ENCODE assay signal across 16 mouse cellular contexts in the genomic region with DNA sequence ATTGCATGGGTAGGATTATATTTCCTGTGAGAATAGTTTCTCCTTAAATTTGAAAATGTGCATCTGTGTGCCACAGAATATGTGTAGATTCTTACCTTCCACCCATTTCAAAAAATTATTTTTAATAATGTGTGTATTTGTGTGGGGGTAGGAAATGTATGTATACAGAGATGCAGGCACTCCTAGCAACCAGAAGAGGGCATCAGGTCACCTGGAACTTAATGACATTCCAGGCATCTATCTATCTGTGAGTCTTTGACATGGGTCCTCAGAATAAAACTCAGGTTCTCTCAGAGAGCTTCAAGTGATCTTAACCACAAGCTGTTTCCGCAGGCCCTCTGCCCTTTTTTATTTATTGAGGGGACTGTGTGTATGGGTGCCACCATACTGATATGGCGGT. TPM values are rescaled to one million over a fixed set of nuclear protein-coding genes. Genes with fewer than 3 reads are reported as not detected.
DNase-seq lines count a peak whose midpoint lies in the region; ATAC-seq and TF ChIP-seq lines count a peak whose summit lies in the region.
"Had no signal": no experiment of that assay in that cellular context is flagged by ENCODE, and none has a peak within 500 bp of the region (broad histone marks: within the 10 kb centered on the region; RNA-seq: fewer than 3 reads in every experiment).

No protein-coding gene starts in this region.

- ATAC-seq in heart, postnatal 0 days (ENCODE audit: insufficient read depth, low read depth), result no peak
- ATAC-seq in heart, embryonic 11.5 days (replicated peaks; ENCODE audit: insufficient number of reproducible peaks, low FRiP score, low TSS enrichment), result no peak
- peak; percentile 45; the same call in 1 of the 2 replicates for ATAC-seq in G1E (ENCODE audit: extremely low read depth, insufficient number of reproducible peaks, low FRiP score, poor library complexity, severe bottlenecking)
- no peak for ATAC-seq in liver, embryonic 14.5 days (ENCODE audit: insufficient read depth)
- no peak for ATAC-seq in forebrain, embryonic 13.5 days
- ATAC-seq: intestine, embryonic 15.5 days had no signal

- DNase-seq in heart, postnatal 0 days (ENCODE audit: low spot score), result peak; percentile 16
- DNase-seq in 3T3-L1 (ENCODE audit: low read depth, low spot score) (peak; percentile 53), G1E (ENCODE audit: low spot score) (peak; percentile 6), MN1 (ENCODE audit: low spot score) (no peak)
- DNase-seq in liver, embryonic 14.5 days (ENCODE audit: low read depth in 3 of 3, low spot score in 3 of 3), result no peak
- no peak for DNase-seq in cerebellum, adult 18-20 months
- DNase-seq: adrenal gland, postnatal 36 days; cerebellum, adult 9-11 months; left cerebral cortex, postnatal 4 days; lung, postnatal 10 days; right cerebral cortex, postnatal 25 days; thymus, postnatal 36 days had no signal

- WGBS in heart, postnatal 0 days, result 84% methylated on average over 2 of the region's 2 CpGs
- WGBS in heart, embryonic 11.5 days (ENCODE audit: insufficient replicate concordance), result 79% methylated on average over 2 of the region's 2 CpGs
- WGBS in liver, embryonic 14.5 days (ENCODE audit: insufficient replicate concordance), result 62% methylated on average over 2 of the region's 2 CpGs
- WGBS in forebrain, embryonic 13.5 days, result 90% methylated on average over 2 of the region's 2 CpGs

- no peaks in the 10 kb centered on the region for H3K27me3 ChIP-seq in heart, postnatal 0 days (ENCODE audit: control insufficient read depth, insufficient read depth, low read length)
- no peaks in the 10 kb centered on the region for H3K27me3 ChIP-seq in heart, embryonic 11.5 days (ENCODE audit: control insufficient read depth, insufficient read depth, low read length)
- H3K27me3 ChIP-seq in G1E (ENCODE audit: insufficient read depth, low read length), result no peaks in the 10 kb centered on the region
- H3K27me3 ChIP-seq in liver, embryonic 14.5 days (ENCODE audit: control insufficient read depth, insufficient read depth, low read length), result no peaks in the 10 kb centered on the region
- H3K27me3 ChIP-seq in forebrain, embryonic 13.5 days, result no peaks in the 10 kb centered on the region
- H3K27me3 ChIP-seq: heart, embryonic 13.5 days; intestine, embryonic 15.5 days had no signal

- no peaks in the 10 kb centered on the region for H3K36me3 ChIP-seq in heart, postnatal 0 days (replicated peaks; ENCODE audit: control insufficient read depth, insufficient read depth, low read length)
- H3K36me3 ChIP-seq in heart, embryonic 11.5 days (ENCODE audit: control insufficient read depth, insufficient read depth, low read length), result no peaks in the 10 kb centered on the region
- H3K36me3 ChIP-seq in G1E (replicated peaks), result peaks cover 1% of the 10 kb centered on the region
- no peaks in the 10 kb centered on the region for H3K36me3 ChIP-seq in liver, embryonic 14.5 days (replicated peaks; ENCODE audit: control insufficient read depth, insufficient read depth, low read depth)
- no peaks in the 10 kb centered on the region for H3K36me3 ChIP-seq in forebrain, embryonic 13.5 days (ENCODE audit: poor library complexity, severe bottlenecking)
- H3K36me3 ChIP-seq: intestine, embryonic 15.5 days had no signal

- TF ChIP-seq EP300 in heart, postnatal 0 days (IDR thresholded peaks at IDR 0.05; ENCODE audit: low read depth), result no peak
- no peak for TF ChIP-seq EP300 in liver, embryonic 14.5 days (IDR thresholded peaks at IDR 0.05; ENCODE audit: low read depth)

- no peak overlapping the region for H3K27ac ChIP-seq in heart, postnatal 0 days (ENCODE audit: low read depth)
- no peak overlapping the region for H3K27ac ChIP-seq in heart, embryonic 11.5 days (ENCODE audit: low read depth, low read length)
- H3K27ac ChIP-seq in liver, embryonic 14.5 days, result no peak overlapping the region
- H3K27ac ChIP-seq in forebrain, embryonic 13.5 days, result no peak overlapping the region
- H3K27ac ChIP-seq: heart, embryonic 13.5 days; intestine, embryonic 15.5 days had no signal

- H3K9me3 ChIP-seq in heart, postnatal 0 days (replicated peaks; ENCODE audit: control insufficient read depth, low read length), result no peaks in the 10 kb centered on the region
- H3K9me3 ChIP-seq in heart, embryonic 11.5 days (replicated peaks; ENCODE audit: control insufficient read depth, low read length), result no peaks in the 10 kb centered on the region
- H3K9me3 ChIP-seq in G1E (replicated peaks), result no peaks in the 10 kb centered on the region
- H3K9me3 ChIP-seq in liver, embryonic 14.5 days (ENCODE audit: control insufficient read depth, low read length), result no peaks in the 10 kb centered on the region
- H3K9me3 ChIP-seq in forebrain, embryonic 13.5 days (replicated peaks), result no peaks in the 10 kb centered on the region
- H3K9me3 ChIP-seq: heart, embryonic 13.5 days; intestine, embryonic 15.5 days had no signal

- H3K4me2 ChIP-seq in heart, postnatal 0 days (ENCODE audit: low read depth, low read length), result no peak overlapping the region
- H3K4me2 ChIP-seq in heart, embryonic 11.5 days, result no peak overlapping the region
- H3K4me2 ChIP-seq in liver, embryonic 14.5 days (ENCODE audit: low read depth), result no peak overlapping the region
- no peak overlapping the region for H3K4me2 ChIP-seq in forebrain, embryonic 13.5 days
- H3K4me2 ChIP-seq: heart, embryonic 13.5 days; intestine, embryonic 15.5 days had no signal

- peak; percentile 49 for TF ChIP-seq CTCF in heart, postnatal 0 days (IDR thresholded peaks at IDR 0.05; ENCODE audit: low read depth)
- 0 out of 2 replicates have a peak, but pooled peaks have one; percentile 2 for TF ChIP-seq CTCF in G1E (IDR thresholded peaks at IDR 0.05; ENCODE audit: low read depth, low read length)
- TF ChIP-seq CTCF in liver, embryonic 14.5 days (IDR thresholded peaks at IDR 0.05; ENCODE audit: low read depth), result peak; percentile 56

- no peak overlapping the region for H3K4me3 ChIP-seq in heart, postnatal 0 days (ENCODE audit: low read depth, low read length)
- no peak overlapping the region for H3K4me3 ChIP-seq in heart, embryonic 11.5 days (ENCODE audit: low read depth, low read length)
- no peak overlapping the region for H3K4me3 ChIP-seq in G1E (ENCODE audit: low read depth, low read length)
- H3K4me3 ChIP-seq in liver, embryonic 14.5 days (ENCODE audit: insufficient read depth in 1 of 2, low read depth in 2 of 2, low read length in 2 of 2), result no peak overlapping the region
- H3K4me3 ChIP-seq in forebrain, embryonic 13.5 days, result no peak overlapping the region
- H3K4me3 ChIP-seq: heart, embryonic 13.5 days; intestine, embryonic 15.5 days had no signal

- no peak overlapping the region for H3K9ac ChIP-seq in heart, postnatal 0 days (replicated peaks; ENCODE audit: low read depth, low read length)
- no peak overlapping the region for H3K9ac ChIP-seq in heart, embryonic 11.5 days (ENCODE audit: low read depth, low read length)
- H3K9ac ChIP-seq in liver, embryonic 14.5 days (replicated peaks), result no peak overlapping the region
- H3K9ac ChIP-seq in forebrain, embryonic 13.5 days, result no peak overlapping the region
- H3K9ac ChIP-seq: heart, embryonic 13.5 days; intestine, embryonic 15.5 days had no signal

- no peaks in the 10 kb centered on the region; the same call in 1 of the 2 replicates for H3K4me1 ChIP-seq in heart, postnatal 0 days (ENCODE audit: control insufficient read depth, insufficient read depth)
- no peaks in the 10 kb centered on the region for H3K4me1 ChIP-seq in heart, embryonic 11.5 days (ENCODE audit: control insufficient read depth, insufficient read depth, low read length)
- H3K4me1 ChIP-seq in G1E (ENCODE audit: insufficient read depth, low read depth, low read length), result peaks cover 16% of the 10 kb centered on the region
- no peaks in the 10 kb centered on the region for H3K4me1 ChIP-seq in liver, embryonic 14.5 days (replicated peaks; ENCODE audit: control insufficient read depth in 2 of 2, insufficient read depth in 2 of 2, low read length in 1 of 2)
- H3K4me1 ChIP-seq in forebrain, embryonic 13.5 days, result peaks cover 3% of the 10 kb centered on the region
- H3K4me1 ChIP-seq: intestine, embryonic 15.5 days had no signal

RNA-seq across cellular contexts. Expression of a gene that starts 3.2 kb away (rescaled TPM):
- total RNA-seq in heart, postnatal 0 days (2014; rRNA removed; ENCODE audit: low replicate concordance), result 113 and 180 TPM in 2 replicates
- 23.2 and 26.6 TPM in 2 replicates for polyA plus RNA-seq in heart, postnatal 0 days (2015; fragmentation: Nextera tagmentation; extraction: Ambion mirVana)
- 94.3 and 96.8 TPM in 2 replicates for polyA plus RNA-seq in heart, embryonic 11.5 days (2014; fragmentation: Nextera tagmentation; extraction: Ambion mirVana)
- total RNA-seq in G1E (2014; fragmentation: Nextera tagmentation), result 183 and 193 TPM in 2 replicates
- total RNA-seq in G1E (2017), result 150 and 200 TPM in 2 replicates
- 145 and 163 TPM in 2 replicates for polyA plus RNA-seq in G1E (2012)
- 68.4 and 86.5 TPM in 2 replicates for polyA plus RNA-seq in liver, embryonic 14.5 days (2012; rRNA removed)
- 16.3 and 27.0 TPM in 2 replicates for polyA plus RNA-seq in liver, embryonic 14.5 days (2014; fragmentation: Nextera tagmentation; extraction: Ambion mirVana)
- polyA plus RNA-seq in forebrain, embryonic 13.5 days (2015; fragmentation: Nextera tagmentation; extraction: Ambion mirVana), result 77.4 and 78.9 TPM in 2 replicates

RNA-seq across cellular contexts. Expression of a gene that starts 31.8 kb away (rescaled TPM):
- 13.2 and 20.0 TPM in 2 replicates for total RNA-seq in heart, postnatal 0 days (2014; rRNA removed; ENCODE audit: low replicate concordance)
- polyA plus RNA-seq in heart, postnatal 0 days (2015; fragmentation: Nextera tagmentation; extraction: Ambion mirVana), result 12.4 and 14.9 TPM in 2 replicates
- 14.8 and 19.1 TPM in 2 replicates for polyA plus RNA-seq in heart, embryonic 11.5 days (2014; fragmentation: Nextera tagmentation; extraction: Ambion mirVana)
- total RNA-seq in G1E (2014; fragmentation: Nextera tagmentation) (26.8 and 29.5 TPM in 2 replicates), G1E (2017) (18.9 and 19.8 TPM in 2 replicates)
- polyA plus RNA-seq in G1E (2012), result 5.9 and 7.7 TPM in 2 replicates
- 3.1 and 4.0 TPM in 2 replicates for polyA plus RNA-seq in liver, embryonic 14.5 days (2012; rRNA removed)
- 3.4 and 4.2 TPM in 2 replicates for polyA plus RNA-seq in liver, embryonic 14.5 days (2014; fragmentation: Nextera tagmentation; extraction: Ambion mirVana)
- polyA plus RNA-seq in forebrain, embryonic 13.5 days (2015; fragmentation: Nextera tagmentation; extraction: Ambion mirVana), result 19.5 and 20.8 TPM in 2 replicates

RNA-seq across cellular contexts. Expression of a gene that starts 31.9 kb away (rescaled TPM):
- total RNA-seq in heart, postnatal 0 days (2014; rRNA removed; ENCODE audit: low replicate concordance), result 10.5 and 12.2 TPM in 2 replicates
- polyA plus RNA-seq in heart, postnatal 0 days (2015; fragmentation: Nextera tagmentation; extraction: Ambion mirVana), result 4.4 and 5.3 TPM in 2 replicates
- 11.5 and 15.5 TPM in 2 replicates for polyA plus RNA-seq in heart, embryonic 11.5 days (2014; fragmentation: Nextera tagmentation; extraction: Ambion mirVana)
- total RNA-seq in G1E (2014; fragmentation: Nextera tagmentation), result 16.8 and 24.2 TPM in 2 replicates
- 22.8 and 23.2 TPM in 2 replicates for total RNA-seq in G1E (2017)
- polyA plus RNA-seq in G1E (2012), result 2.0 and 2.4 TPM in 2 replicates
- polyA plus RNA-seq in liver, embryonic 14.5 days (2012; rRNA removed), result 2.6 and 3.4 TPM in 2 replicates
- polyA plus RNA-seq in liver, embryonic 14.5 days (2014; fragmentation: Nextera tagmentation; extraction: Ambion mirVana), result 4.2 and 5.5 TPM in 2 replicates
- polyA plus RNA-seq in forebrain, embryonic 13.5 days (2015; fragmentation: Nextera tagmentation; extraction: Ambion mirVana), result 20.3 and 22.7 TPM in 2 replicates

Comparison
In these comparisons a context has a peak if more than half of its experiments do, and no peak if none do; other contexts are left out.
1. DNase-seq: peak in heart, postnatal 0 days (single experiment), 3T3-L1 (single experiment) and G1E (single experiment); none in liver, embryonic 14.5 days (0 of 3), MN1 (single experiment) and cerebellum, adult 18-20 months (0 of 2).
2. CTCF ChIP-seq: peak in every context shown above with its lines; median percentile 56 in liver, embryonic 14.5 days; 49 in heart, postnatal 0 days; 2 in G1E.